Mouse (Mus musculus): ENCODE results near the gene Cyp17a1. TPM values are rescaled to one million over a fixed set of nuclear protein-coding genes. Genes with fewer than 3 reads are reported as not detected.

Gene Cyp17a1
- total RNA-seq, 1 experiment from 2014 or later = 3.4 TPM

- ATAC-seq (replicated peaks; ENCODE audit: insufficient number of reproducible peaks, low FRiP score, low TSS enrichment, poor library complexity, severe bottlenecking) = no peak
These were observed 49.7 kb downstream of the Cyp17a1 start for GRCm38 (mm10) chr19:46623194-46623667.

- no peak for ATAC-seq (replicated peaks; ENCODE audit: insufficient number of reproducible peaks, low FRiP score, low TSS enrichment, poor library complexity, severe bottlenecking)
These were observed 50.2 kb downstream of the Cyp17a1 start for GRCm38 (mm10) chr19:46622659-46623193.

GRCm38 (mm10) chr19:46621236-46622183 is 51.5 kb downstream of the Cyp17a1 start:
- no peak for ATAC-seq (replicated peaks; ENCODE audit: insufficient number of reproducible peaks, low FRiP score, low TSS enrichment, poor library complexity, severe bottlenecking)

GRCm38 (mm10) chr19:46620016-46620808 is 52.8 kb downstream of the Cyp17a1 start:
- ATAC-seq (replicated peaks; ENCODE audit: insufficient number of reproducible peaks, low FRiP score, low TSS enrichment, poor library complexity, severe bottlenecking) = 0 out of 2 replicates have a peak, but pooled peaks have one; percentile 6

- ATAC-seq (replicated peaks; ENCODE audit: insufficient number of reproducible peaks, low FRiP score, low TSS enrichment, poor library complexity, severe bottlenecking) = no peak
These were observed 53.5 kb downstream of the Cyp17a1 start for GRCm38 (mm10) chr19:46619518-46619917.

- no peak for ATAC-seq (replicated peaks; ENCODE audit: insufficient number of reproducible peaks, low FRiP score, low TSS enrichment, poor library complexity, severe bottlenecking)
These were observed 54.0 kb downstream of the Cyp17a1 start for GRCm38 (mm10) chr19:46619001-46619400.

- ATAC-seq (replicated peaks; ENCODE audit: insufficient number of reproducible peaks, low FRiP score, low TSS enrichment, poor library complexity, severe bottlenecking) = peak; percentile 70
These were observed 54.6 kb downstream of the Cyp17a1 start for GRCm38 (mm10) chr19:46618322-46618721.

- no peak for ATAC-seq (replicated peaks; ENCODE audit: insufficient number of reproducible peaks, low FRiP score, low TSS enrichment, poor library complexity, severe bottlenecking)
These were observed 55.6 kb downstream of the Cyp17a1 start for GRCm38 (mm10) chr19:46617361-46617760.

Other genes starting within 250 kb of the Cyp17a1 start
- gene Trim8, start 171.5 kb downstream of the Cyp17a1 start, total RNA-seq (2017) = 35.4 to 50.0 TPM (median 39.9 TPM) in 3 replicates
- 7.1 to 26.2 TPM (median 18.2 TPM) in 3 replicates for gene Arl3, start 100.0 kb downstream of the Cyp17a1 start, total RNA-seq (2017)
- gene Sfxn2, start 99.8 kb downstream of the Cyp17a1 start, total RNA-seq (2017) = 8.9 to 11.1 TPM (median 10.2 TPM) in 3 replicates
- 45.5 to 72.9 TPM (median 56.5 TPM) in 3 replicates for gene Wbp1l, start 74.1 kb downstream of the Cyp17a1 start, total RNA-seq (2017)
- gene Borcs7, start 16.7 kb upstream of the Cyp17a1 start, total RNA-seq (2017) = 10.0 to 20.7 TPM (median 12.4 TPM) in 3 replicates
- 43.3 to 130 TPM (median 45.7 TPM) in 3 replicates for gene As3mt, start 34.3 kb upstream of the Cyp17a1 start, total RNA-seq (2017)
- gene Cnnm2, start 88.4 kb upstream of the Cyp17a1 start, total RNA-seq (2017) = 2.6 to 10.0 TPM (median 5.9 TPM) in 3 replicates